Mouse (Mus musculus) lung, postnatal 0 days (tissue): ENCODE measurements around the gene Stxbp4. TPM values are rescaled to one million over a fixed set of nuclear protein-coding genes. Genes with fewer than 3 reads are reported as not detected.

Experiments used
- ATAC-seq: fragments of 200-750 bp; cut with Nextera tagmentation; 2 replicates; pipeline ENCODE4 v1.8.0; 2017; ENCODE audit warnings: moderate library complexity
- DNase-seq: peaks from one replicate; pipeline ENCODE4 v3.0.0-alpha.2; 2016; ENCODE audit warnings: low spot score
- H3K27ac ChIP-seq: fragments of 300-500 bp; sonication (generic); 2 replicates; pipeline ENCODE4 v1.5.1; 2014; ENCODE audit warnings: antibody characterized with exemption, mild to moderate bottlenecking, low read length, mixed read lengths
- H3K27me3 ChIP-seq: fragments of 300-500 bp; sonication (generic); replicated peaks from 2 replicates; pipeline ENCODE4 v1.6.1; 2014; ENCODE audit warnings: low read length, mixed read lengths; ENCODE audit not compliant: insufficient read depth
- H3K36me3 ChIP-seq: fragments of 300-500 bp; sonication (generic); 2 replicates; pipeline ENCODE4 v1.6.1; 2014; ENCODE audit warnings: low read length, mixed read lengths; ENCODE audit not compliant: insufficient read depth
- H3K4me1 ChIP-seq: fragments of 300-500 bp; sonication (generic); 2 replicates; pipeline ENCODE4 v1.6.1; 2014; ENCODE audit warnings: antibody characterized with exemption, low read depth, low read length, mixed read lengths; ENCODE audit not compliant: insufficient read depth
- H3K4me2 ChIP-seq: fragments of 300-500 bp; sonication (generic); replicated peaks from 2 replicates; pipeline ENCODE4 v1.6.1; 2014; ENCODE audit warnings: low read depth, mild to moderate bottlenecking, low read length, moderate library complexity, mixed read lengths
- H3K4me3 ChIP-seq: fragments of 300-500 bp; sonication (generic); 2 replicates; pipeline ENCODE4 v1.5.1; 2014; ENCODE audit warnings: low read depth, low read length
- H3K9ac ChIP-seq: fragments of 300-500 bp; sonication (generic); replicated peaks from 2 replicates; pipeline ENCODE4 v1.6.1; 2014; ENCODE audit warnings: low read depth, mild to moderate bottlenecking
- H3K9me3 ChIP-seq: fragments of 300-500 bp; sonication (generic); 2 replicates; pipeline ENCODE4 v1.6.1; 2016; ENCODE audit warnings: low read length, mixed read lengths
- CTCF ChIP-seq: IDR thresholded peaks from 2 replicates; pipeline ENCODE4 v1.5.1; 2016; ENCODE audit warnings: antibody characterized with exemption, mild to moderate bottlenecking
- EP300 ChIP-seq: IDR thresholded peaks from 2 replicates; pipeline ENCODE4 v1.6.1; 2016; ENCODE audit warnings: antibody characterized with exemption, mild to moderate bottlenecking, control low read depth
- WGBS: fragments of 180-500 bp; shearing (Covaris S2); extraction: QIAGEN DNeasy Blood & Tissue Kit; methylation state at CpG from one replicate; pipeline ENCODE4 v1.1.7; 2014; 5-methylcytosine and 5-hydroxymethylcytosine counted together
- polyA plus RNA-seq: library from polyadenylated mRNA; unstranded; fragments of >200 nt; fragmentation: Nextera tagmentation; extraction: Ambion mirVana; gene quantifications from 2 replicates; pipeline ENCODE4 v1.2.1, GENCODE M21; 2015

Gene Stxbp4
- polyA plus RNA-seq, 1 experiment from 2014 or later, result 4.2 TPM

DNA sequence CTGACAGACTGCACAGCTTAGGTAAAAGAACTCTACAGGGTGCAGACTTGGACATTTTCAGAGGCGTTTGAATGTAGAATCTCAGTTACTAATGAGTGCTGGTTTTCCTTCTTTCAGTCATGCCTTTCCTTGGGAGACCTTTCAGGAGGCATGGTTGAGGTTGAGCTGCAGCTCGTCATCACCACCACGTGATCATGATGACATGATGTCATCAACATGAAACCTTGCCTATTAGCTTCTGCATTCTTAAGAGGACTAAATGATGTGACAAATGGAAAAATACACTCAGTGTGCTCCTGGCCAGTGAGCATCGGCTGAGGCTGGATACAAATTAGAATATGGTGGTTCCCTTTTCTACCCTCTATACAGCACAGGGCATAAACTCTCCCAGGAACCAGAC lies 145.4 kb downstream of the Stxbp4 start:
- Histone ChIP-seq H3K4me3 (no peak overlapping the region), H3K9me3 (no peaks in the 10 kb centered on the region), H3K4me1 (no peaks in the 10 kb centered on the region), H3K4me2 (no peak overlapping the region), H3K27ac (no peak overlapping the region), H3K36me3 (no peaks in the 10 kb centered on the region), H3K27me3 (no peaks in the 10 kb centered on the region), H3K9ac (no peak overlapping the region)
- DNase-seq (no peak), ATAC-seq (no peak)
- TF ChIP-seq EP300, result no peak
- TF ChIP-seq CTCF, result no peak
- WGBS, result 89% methylated on average over 4 of the region's 4 CpGs

DNA sequence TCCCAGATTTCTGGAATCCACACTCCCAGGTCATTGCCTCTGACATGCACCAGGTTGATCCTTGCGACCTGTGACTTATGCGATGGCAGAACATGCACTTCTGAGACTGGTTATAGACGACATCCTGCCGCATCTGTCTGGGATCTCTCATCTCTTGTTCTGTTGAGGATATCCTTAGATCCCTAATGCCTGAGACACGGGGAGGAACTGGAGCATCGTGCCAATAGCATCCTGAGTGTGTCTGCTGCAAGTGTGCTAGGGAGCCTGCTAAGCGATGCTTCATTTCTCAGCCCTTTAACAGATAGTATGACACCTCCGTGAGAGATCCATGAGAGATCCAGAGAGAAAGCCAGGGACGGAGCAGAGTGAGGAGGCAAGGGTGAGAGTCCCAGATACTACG lies 148.7 kb downstream of the Stxbp4 start:
- Histone ChIP-seq H3K36me3 (no peaks in the 10 kb centered on the region), H3K4me3 (no peak overlapping the region), H3K4me1 (no peaks in the 10 kb centered on the region), H3K27ac (no peak overlapping the region), H3K9ac (no peak overlapping the region), H3K9me3 (no peaks in the 10 kb centered on the region), H3K4me2 (no peak overlapping the region), H3K27me3 (no peaks in the 10 kb centered on the region)
- WGBS, result 94% methylated on average over 10 of the region's 10 CpGs
- TF ChIP-seq EP300 (no peak), CTCF (no peak)
- ATAC-seq (no peak), DNase-seq (no peak)

DNA sequence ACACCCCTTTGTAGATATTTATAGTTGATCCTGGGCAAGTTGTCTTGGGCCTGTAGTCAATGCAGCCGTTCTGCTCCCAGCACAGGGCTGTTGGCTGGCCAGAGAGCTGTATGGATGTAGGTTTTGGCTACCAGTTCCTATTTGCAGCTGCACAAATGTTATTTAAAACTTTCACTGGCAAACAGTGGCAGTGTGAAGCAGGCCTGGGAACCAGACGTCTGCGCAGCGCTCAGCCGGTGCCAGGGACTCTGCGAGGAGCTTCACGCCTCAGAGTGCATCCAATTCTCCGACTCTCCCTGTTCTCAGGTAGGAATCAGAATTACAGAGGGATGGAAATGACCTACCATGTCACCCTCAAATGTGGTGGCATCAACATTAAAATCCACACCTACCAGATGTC lies 150.2 kb downstream of the Stxbp4 start:
- Histone ChIP-seq H3K9ac (no peak overlapping the region), H3K9me3 (no peaks in the 10 kb centered on the region), H3K27ac (no peak overlapping the region), H3K36me3 (no peaks in the 10 kb centered on the region), H3K27me3 (no peaks in the 10 kb centered on the region), H3K4me3 (no peak overlapping the region), H3K4me2 (no peak overlapping the region), H3K4me1 (no peaks in the 10 kb centered on the region)
- TF ChIP-seq CTCF (no peak), EP300 (no peak)
- 97% methylated on average over 8 of the region's 8 CpGs for WGBS
- DNase-seq, result no peak
- no peak for ATAC-seq

DNA sequence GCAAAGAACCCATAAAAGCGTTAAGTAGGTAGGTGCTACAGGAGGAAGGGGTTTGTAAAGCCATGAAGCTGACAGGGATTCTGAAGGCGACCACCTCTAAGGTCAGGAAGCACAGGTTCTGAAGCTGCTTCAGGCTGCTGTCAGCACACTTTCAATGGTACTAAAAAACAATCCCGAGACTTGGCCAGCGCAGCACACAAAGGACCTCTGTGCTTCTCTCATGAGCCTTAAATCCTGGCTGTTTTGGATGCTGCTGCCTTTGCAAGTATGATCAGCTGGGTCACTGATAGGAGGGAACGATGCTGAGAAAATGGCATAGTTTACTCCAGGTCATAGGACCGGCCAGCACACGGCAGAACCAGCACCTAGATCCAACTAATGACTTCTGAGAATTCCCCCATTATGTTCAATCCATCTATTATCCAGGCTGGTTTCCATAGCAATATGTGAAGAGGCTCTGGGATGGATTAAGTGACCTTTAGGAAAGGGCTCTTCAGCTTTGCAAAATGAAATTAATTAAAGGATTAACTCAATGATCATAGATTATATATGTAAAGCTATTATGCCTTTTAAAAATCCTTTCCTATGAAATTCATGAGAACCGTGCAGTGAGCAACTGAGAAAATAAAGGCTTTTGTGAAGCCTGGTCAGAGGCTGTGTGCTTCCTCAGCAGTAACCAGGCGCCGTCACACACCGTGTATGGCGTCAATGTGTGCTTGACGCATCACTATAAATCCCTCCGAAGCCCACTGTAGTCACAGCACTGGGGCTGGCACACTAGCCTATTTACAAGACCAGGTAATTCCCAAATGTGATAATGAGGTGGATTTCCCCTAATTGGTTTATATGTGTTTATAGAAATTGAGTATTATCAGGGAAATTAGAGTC lies 152.9 kb downstream of the Stxbp4 start:
- Histone ChIP-seq H3K9ac (no peak overlapping the region), H3K4me2 (no peak overlapping the region), H3K9me3 (no peaks in the 10 kb centered on the region), H3K4me3 (no peak overlapping the region), H3K27ac (no peak overlapping the region), H3K36me3 (no peaks in the 10 kb centered on the region), H3K4me1 (no peaks in the 10 kb centered on the region), H3K27me3 (no peaks in the 10 kb centered on the region)
- 90% methylated on average over 14 of the region's 14 CpGs for WGBS
- DNase-seq, result no peak
- ATAC-seq, result no peak
- TF ChIP-seq CTCF, result no peak
- TF ChIP-seq EP300, result no peak

DNA sequence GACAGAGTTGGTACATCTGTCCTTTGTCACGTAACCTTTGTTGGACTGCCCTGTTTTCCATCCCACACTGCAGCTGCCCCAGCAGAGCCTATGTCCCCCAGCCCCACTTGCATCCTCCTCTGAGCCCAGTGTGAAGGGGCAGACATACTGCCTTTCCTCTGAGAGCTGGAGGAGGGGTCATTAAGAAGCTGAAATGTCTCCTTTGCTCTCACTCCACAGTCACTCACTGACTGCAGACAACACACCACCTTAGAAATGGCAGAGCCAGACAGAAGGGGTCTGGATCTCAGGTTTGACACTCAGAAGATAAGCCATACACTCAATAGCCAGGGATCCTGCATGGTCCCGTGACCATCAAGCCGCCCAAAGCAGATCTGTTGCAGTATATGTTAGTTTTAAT lies 154.1 kb downstream of the Stxbp4 start:
- ATAC-seq, result no peak
- WGBS, result 89% methylated on average over 3 of the region's 3 CpGs
- H3K4me1 ChIP-seq, result no peaks in the 10 kb centered on the region
- H3K9me3 ChIP-seq, result no peaks in the 10 kb centered on the region
- H3K4me2 ChIP-seq, result no peak overlapping the region
- H3K9ac ChIP-seq, result no peak overlapping the region
- no peak overlapping the region for H3K4me3 ChIP-seq
- H3K27ac ChIP-seq, result no peak overlapping the region
- H3K27me3 ChIP-seq, result no peaks in the 10 kb centered on the region
- no peak for TF ChIP-seq EP300
- TF ChIP-seq CTCF, result no peak
- no peak for DNase-seq
- H3K36me3 ChIP-seq, result 0 out of 2 replicates have a peak, but pooled peaks cover 6% of the 10 kb centered on the region

DNA sequence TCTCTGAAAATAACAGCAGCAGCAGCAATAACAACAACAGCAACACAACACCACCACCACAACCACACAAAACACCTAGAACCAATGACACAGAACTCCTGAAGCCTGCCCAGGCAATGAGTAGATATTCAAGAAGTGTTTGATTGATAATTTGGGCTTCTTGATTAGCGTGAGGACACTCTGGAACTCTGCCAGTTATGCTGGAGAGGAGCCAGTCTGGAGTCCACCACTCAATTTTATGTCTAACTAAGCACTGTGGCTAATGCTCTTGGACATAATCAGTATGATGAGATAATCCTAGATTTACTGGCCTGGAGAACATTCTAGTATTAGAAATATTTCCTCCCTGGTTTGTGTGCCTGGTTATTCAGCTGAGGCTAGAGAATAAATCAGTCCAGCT lies 156.1 kb downstream of the Stxbp4 start:
- no peak for DNase-seq
- Histone ChIP-seq H3K27me3 (no peaks in the 10 kb centered on the region), H3K36me3 (0 out of 2 replicates have a peak, but pooled peaks cover 8% of the 10 kb centered on the region), H3K4me1 (no peaks in the 10 kb centered on the region), H3K9ac (no peak overlapping the region), H3K4me2 (no peak overlapping the region), H3K4me3 (no peak overlapping the region), H3K27ac (no peak overlapping the region), H3K9me3 (no peaks in the 10 kb centered on the region)
- TF ChIP-seq EP300, result no peak
- TF ChIP-seq CTCF, result no peak
- WGBS, result 34% methylated on average over 1 of the region's 1 CpGs
- no peak for ATAC-seq
